Comparison of ENCODE assay signal across 13 mouse cellular contexts in the genomic region with DNA sequence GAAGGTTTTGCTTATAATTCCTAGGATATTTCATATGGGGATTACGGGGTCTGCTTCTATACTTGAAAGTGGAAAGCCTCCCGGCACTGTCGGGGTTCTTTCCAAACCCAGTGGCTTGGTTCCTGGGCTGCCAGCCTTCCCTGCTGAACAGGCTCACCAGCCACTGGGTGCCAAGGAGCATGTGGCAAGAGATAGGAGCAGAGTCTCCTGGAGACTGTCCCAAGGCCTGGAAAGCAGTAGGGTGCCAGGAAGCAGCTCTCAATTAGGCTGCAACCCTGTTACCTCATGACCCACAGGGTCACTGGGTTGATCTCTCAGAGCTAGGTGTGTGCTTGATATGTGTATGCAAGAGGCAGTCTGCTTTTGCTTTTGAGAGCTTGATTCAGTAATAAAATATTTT. TPM values are rescaled to one million over a fixed set of nuclear protein-coding genes. Genes with fewer than 3 reads are reported as not detected.
DNase-seq lines count a peak whose midpoint lies in the region; ATAC-seq lines count a peak whose summit lies in the region.
"Had no signal": no experiment of that assay in that cellular context is flagged by ENCODE, and none has a peak within 500 bp of the region (broad histone marks: within the 10 kb centered on the region; RNA-seq: fewer than 3 reads in every experiment).

No protein-coding gene starts in this region.

- H3K9ac ChIP-seq in kidney, embryonic 14.5 days (ENCODE audit: low read depth, low read length): no peak overlapping the region
- H3K9ac ChIP-seq: intestine, embryonic 15.5 days; liver, postnatal 0 days had no signal

- no peak overlapping the region for H3K27ac ChIP-seq in kidney, embryonic 14.5 days (ENCODE audit: low read depth, low read length)
- no peak overlapping the region for H3K27ac ChIP-seq in limb, embryonic 10.5 days
- H3K27ac ChIP-seq: intestine, embryonic 15.5 days had no signal

- no peak overlapping the region for H3K4me3 ChIP-seq in kidney, embryonic 14.5 days (ENCODE audit: low read length)
- no peak overlapping the region for H3K4me3 ChIP-seq in limb, embryonic 10.5 days
- H3K4me3 ChIP-seq: intestine, embryonic 15.5 days; layer of hippocampus, adult 2 months had no signal

- H3K36me3 ChIP-seq in kidney, embryonic 14.5 days (ENCODE audit: control insufficient read depth, insufficient read depth, low read length): no peaks in the 10 kb centered on the region
- H3K36me3 ChIP-seq in limb, embryonic 10.5 days: no peaks in the 10 kb centered on the region
- H3K36me3 ChIP-seq: intestine, embryonic 15.5 days had no signal

- 91% methylated on average over 3 of the region's 3 CpGs for WGBS in kidney, embryonic 14.5 days
- WGBS in limb, embryonic 10.5 days: 88% methylated on average over 3 of the region's 3 CpGs

- H3K4me2 ChIP-seq in kidney, embryonic 14.5 days (replicated peaks; ENCODE audit: low read depth, low read length): no peak overlapping the region

- ATAC-seq in kidney, embryonic 14.5 days (ENCODE audit: low FRiP score, low TSS enrichment): no peak
- ATAC-seq: intestine, embryonic 15.5 days; liver, postnatal 0 days; midbrain, embryonic 16.5 days had no signal

- H3K9me3 ChIP-seq in kidney, embryonic 14.5 days (ENCODE audit: control insufficient read depth, low read length): no peaks in the 10 kb centered on the region
- H3K9me3 ChIP-seq in limb, embryonic 10.5 days (replicated peaks): no peaks in the 10 kb centered on the region
- H3K9me3 ChIP-seq: intestine, embryonic 15.5 days had no signal

- peak; percentile 73 for DNase-seq in cerebellum, adult 9-11 months
- DNase-seq in cerebellum, adult 8-10 months: no peak
- peak; percentile 27 for DNase-seq in kidney, adult 11 months
- peak; percentile 86 for DNase-seq in adipocyte (ENCODE audit: low spot score)
- peak; percentile 94 for DNase-seq in fat pad, adult 2 months (ENCODE audit: extremely low read depth, low read depth, low spot score)
- DNase-seq in urinary bladder, postnatal 14 days (ENCODE audit: low spot score): no peak
- no peak for DNase-seq in limb, embryonic 10.5 days (ENCODE audit: low spot score)
- DNase-seq: heart, postnatal 4 days; liver, postnatal 0 days had no signal

- no peaks in the 10 kb centered on the region for H3K27me3 ChIP-seq in kidney, embryonic 14.5 days (ENCODE audit: control insufficient read depth, insufficient read depth, low read length)
- no peaks in the 10 kb centered on the region for H3K27me3 ChIP-seq in limb, embryonic 10.5 days (ENCODE audit: low read depth, poor library complexity, severe bottlenecking)
- H3K27me3 ChIP-seq: intestine, embryonic 15.5 days had no signal

- H3K4me1 ChIP-seq in kidney, embryonic 14.5 days (ENCODE audit: control insufficient read depth, insufficient read depth, low read length): peaks cover 12% of the 10 kb centered on the region
- peaks cover 22% of the 10 kb centered on the region for H3K4me1 ChIP-seq in limb, embryonic 10.5 days

RNA-seq across cellular contexts. Expression of a gene that starts 1.3 kb away (rescaled TPM):
- polyA plus RNA-seq in kidney, embryonic 14.5 days (2014; fragmentation: Nextera tagmentation; extraction: Ambion mirVana): 71.4 and 112 TPM in 2 replicates
- polyA plus RNA-seq in limb, embryonic 10.5 days (2016; fragmentation: Nextera tagmentation; extraction: Ambion mirVana): 95.3 and 123 TPM in 2 replicates

RNA-seq across cellular contexts. Expression of a gene that starts 28.1 kb away (rescaled TPM):
- polyA plus RNA-seq in kidney, embryonic 14.5 days (2014; fragmentation: Nextera tagmentation; extraction: Ambion mirVana): 94.4 and 111 TPM in 2 replicates
- 128 and 132 TPM in 2 replicates for polyA plus RNA-seq in limb, embryonic 10.5 days (2016; fragmentation: Nextera tagmentation; extraction: Ambion mirVana)

Comparison
In these comparisons a context has a peak if more than half of its experiments do, and no peak if none do; other contexts are left out.
1. DNase-seq: peak in cerebellum, adult 9-11 months (single experiment), kidney, adult 11 months (single experiment), adipocyte (single experiment) and fat pad, adult 2 months (single experiment); none in cerebellum, adult 8-10 months (single experiment), urinary bladder, postnatal 14 days (single experiment) and limb, embryonic 10.5 days (single experiment).